Mouse (Mus musculus) embryonic facial prominence, embryonic 14.5 days (tissue): ENCODE results near the gene Ppp2r3a. TPM values are rescaled to one million over a fixed set of nuclear protein-coding genes. Genes with fewer than 3 reads are reported as not detected.
A peak's percentile ranks its signal among the peaks of the same experiment; 100 is the strongest.

Source experiments
- ATAC-seq: fragments of 200-750 bp; cut with Nextera tagmentation; 2 replicates; pipeline ENCODE4 v1.8.0; 2017; ENCODE audit warnings: low read depth, moderate number of reproducible peaks, moderate TSS enrichment
- DNase-seq: peaks from one replicate; pipeline ENCODE4 v3.0.0-alpha.2; 2015; ENCODE audit warnings: low spot score
- H3K27ac ChIP-seq: fragments of 300-500 bp; sonication (generic); replicated peaks from 2 replicates; pipeline ENCODE4 v1.5.1; 2014; ENCODE audit warnings: low read depth, mild to moderate bottlenecking, low read length, moderate library complexity
- H3K27me3 ChIP-seq: fragments of 300-500 bp; sonication (generic); replicated peaks from 2 replicates; pipeline ENCODE4 v1.6.1; 2014; ENCODE audit warnings: low read length; ENCODE audit not compliant: control insufficient read depth, insufficient read depth
- H3K36me3 ChIP-seq: fragments of 300-500 bp; sonication (generic); 2 replicates; pipeline ENCODE4 v1.6.1; 2014; ENCODE audit warnings: low read length, mixed read lengths; ENCODE audit not compliant: control insufficient read depth, insufficient read depth
- H3K4me1 ChIP-seq: fragments of 300-500 bp; sonication (generic); 2 replicates; pipeline ENCODE4 v1.6.1; 2014; ENCODE audit warnings: antibody characterized with exemption, low read length; ENCODE audit not compliant: control insufficient read depth, insufficient read depth
- H3K4me2 ChIP-seq: fragments of 300-500 bp; sonication (generic); 2 replicates; pipeline ENCODE4 v1.6.1; 2014; ENCODE audit warnings: low read depth, mild to moderate bottlenecking, low read length, moderate library complexity, mixed read lengths
- H3K4me3 ChIP-seq: fragments of 300-500 bp; sonication (generic); 2 replicates; pipeline ENCODE4 v1.5.1; 2014; ENCODE audit warnings: low read depth, mild to moderate bottlenecking, low read length
- H3K9ac ChIP-seq: fragments of 300-500 bp; sonication (generic); 2 replicates; pipeline ENCODE4 v1.6.1; 2014; ENCODE audit warnings: low read depth, mild to moderate bottlenecking, low read length, moderate library complexity, mixed read lengths
- H3K9me3 ChIP-seq: fragments of 300-500 bp; sonication (generic); 2 replicates; pipeline ENCODE4 v1.6.1; 2016; ENCODE audit warnings: low read length; ENCODE audit not compliant: control insufficient read depth
- WGBS: fragments of 180-500 bp; shearing (Covaris S2); extraction: QIAGEN DNeasy Blood & Tissue Kit; methylation state at CpG from one replicate; pipeline ENCODE4 v1.1.7; 2014; 5-methylcytosine and 5-hydroxymethylcytosine counted together
- polyA plus RNA-seq: library from polyadenylated mRNA; unstranded; fragments of >200 nt; fragmentation: Nextera tagmentation; extraction: Ambion mirVana; gene quantifications from 2 replicates; pipeline ENCODE4 v1.2.1, GENCODE M21; 2014

Gene Ppp2r3a
- polyA plus RNA-seq, 1 experiment from 2014 or later, result 29.8 TPM

GRCm38 (mm10) chr9:101262815-101263214, 11.2 kb upstream of the Ppp2r3a start:
- ATAC-seq (no peak), DNase-seq (no peak)
- Histone ChIP-seq H3K4me1 (peaks cover 12% of the 10 kb centered on the region), H3K9ac (no peak overlapping the region), H3K27ac (no peak overlapping the region), H3K27me3 (no peaks in the 10 kb centered on the region), H3K36me3 (no peaks in the 10 kb centered on the region), H3K4me2 (no peak overlapping the region), H3K9me3 (0 out of 2 replicates have a peak, but pooled peaks cover 1% of the 10 kb centered on the region), H3K4me3 (no peak overlapping the region)
- WGBS, result 77% methylated on average over 3 of the region's 3 CpGs

- H3K27me3 ChIP-seq, result no peaks in the 10 kb centered on the region
- H3K9me3 ChIP-seq, result no peaks in the 10 kb centered on the region
- H3K4me2 ChIP-seq, result no peak overlapping the region
- H3K36me3 ChIP-seq, result no peaks in the 10 kb centered on the region
- H3K4me1 ChIP-seq, result peaks cover 12% of the 10 kb centered on the region
- WGBS, result 51% methylated on average over 11 of the region's 11 CpGs
- DNase-seq (no peak), ATAC-seq (no peak)
- no peak overlapping the region for H3K27ac ChIP-seq
- H3K4me3 ChIP-seq, result no peak overlapping the region
- no peak overlapping the region for H3K9ac ChIP-seq
Observed at GRCm38 (mm10) chr9:101261989-101262571, 10.5 kb upstream of the Ppp2r3a start.

GRCm38 (mm10) chr9:101261443-101261842, 9.8 kb upstream of the Ppp2r3a start:
- no peak for DNase-seq
- 48% methylated on average over 4 of the region's 4 CpGs for WGBS

GRCm38 (mm10) chr9:101253136-101253535, 1.5 kb upstream of the Ppp2r3a start:
- no peak overlapping the region for H3K4me3 ChIP-seq
- no peak overlapping the region for H3K4me2 ChIP-seq
- 63% methylated on average over 3 of the region's 3 CpGs for WGBS
- peaks cover 17% of the 10 kb centered on the region for H3K4me1 ChIP-seq
- ATAC-seq (no peak), DNase-seq (no peak)
- H3K9me3 ChIP-seq, result no peaks in the 10 kb centered on the region
- no peaks in the 10 kb centered on the region for H3K27me3 ChIP-seq
- no peak overlapping the region for H3K27ac ChIP-seq
- H3K36me3 ChIP-seq, result no peaks in the 10 kb centered on the region
- no peak overlapping the region for H3K9ac ChIP-seq

More at GRCm38 (mm10) chr9:101261443-101261842, 9.8 kb upstream of the Ppp2r3a start:
- no peaks in the 10 kb centered on the region for H3K36me3 ChIP-seq
- H3K4me1 ChIP-seq, result peaks cover 12% of the 10 kb centered on the region
- H3K27ac ChIP-seq, result no peak overlapping the region
- H3K27me3 ChIP-seq, result no peaks in the 10 kb centered on the region
- H3K4me3 ChIP-seq, result no peak overlapping the region
- H3K4me2 ChIP-seq, result no peak overlapping the region
- H3K9ac ChIP-seq, result no peak overlapping the region
- no peak for ATAC-seq
- H3K9me3 ChIP-seq, result no peaks in the 10 kb centered on the region

GRCm38 (mm10) chr9:101252541-101252940, 946 bp upstream of the Ppp2r3a start:
- ATAC-seq (no peak), DNase-seq (no peak)
- peaks cover 17% of the 10 kb centered on the region for H3K4me1 ChIP-seq
- no peak overlapping the region for H3K4me3 ChIP-seq
- no peaks in the 10 kb centered on the region for H3K9me3 ChIP-seq
- 68% methylated on average over 4 of the region's 4 CpGs for WGBS
- H3K27ac ChIP-seq, result no peak overlapping the region
- no peak overlapping the region for H3K4me2 ChIP-seq
- H3K9ac ChIP-seq, result no peak overlapping the region
- H3K27me3 ChIP-seq, result no peaks in the 10 kb centered on the region
- no peaks in the 10 kb centered on the region for H3K36me3 ChIP-seq

GRCm38 (mm10) chr9:101250981-101251643, 483 bp downstream of the Ppp2r3a start:
- peaks cover 17% of the 10 kb centered on the region for H3K4me1 ChIP-seq
- DNase-seq, result peak; percentile 86
- H3K4me3 ChIP-seq, result peak overlapping the region; percentile 86
- peak overlapping the region; percentile 69 for H3K4me2 ChIP-seq
- ATAC-seq, result peak; percentile 96
- 0% methylated on average over 35 of the region's 61 CpGs for WGBS
- H3K36me3 ChIP-seq, result no peaks in the 10 kb centered on the region
- peak overlapping the region; percentile 90 for H3K9ac ChIP-seq
- H3K27me3 ChIP-seq, result no peaks in the 10 kb centered on the region
- H3K9me3 ChIP-seq, result no peaks in the 10 kb centered on the region
- H3K27ac ChIP-seq, result peak overlapping the region; percentile 98

GRCm38 (mm10) chr9:101250486-101250885, 1.1 kb downstream of the Ppp2r3a start:
- peak overlapping the region; percentile 86 for H3K4me3 ChIP-seq
- ATAC-seq (no peak), DNase-seq (no peak)
- no peaks in the 10 kb centered on the region for H3K27me3 ChIP-seq
- WGBS, result 5% methylated on average over 11 of the region's 11 CpGs
- H3K4me2 ChIP-seq, result peak overlapping the region; percentile 69
- H3K9me3 ChIP-seq, result no peaks in the 10 kb centered on the region
- H3K36me3 ChIP-seq, result no peaks in the 10 kb centered on the region
- H3K27ac ChIP-seq, result peak overlapping the region; percentile 98
- H3K9ac ChIP-seq, result peak overlapping the region; percentile 90
- H3K4me1 ChIP-seq, result peaks cover 17% of the 10 kb centered on the region

GRCm38 (mm10) chr9:101249626-101250025, 2.0 kb downstream of the Ppp2r3a start:
- peak overlapping the region; percentile 90 for H3K9ac ChIP-seq
- H3K27me3 ChIP-seq, result no peaks in the 10 kb centered on the region
- peak overlapping the region; percentile 69; the same call in 1 of the 2 replicates for H3K4me2 ChIP-seq
- peaks cover 17% of the 10 kb centered on the region for H3K4me1 ChIP-seq
- H3K36me3 ChIP-seq, result no peaks in the 10 kb centered on the region
- peak overlapping the region; percentile 86; the same call in 1 of the 2 replicates for H3K4me3 ChIP-seq
- no peak for ATAC-seq
- no peaks in the 10 kb centered on the region for H3K9me3 ChIP-seq
- DNase-seq, result no peak
- H3K27ac ChIP-seq, result no peak overlapping the region
- 67% methylated on average over 4 of the region's 4 CpGs for WGBS

GRCm38 (mm10) chr9:101247541-101247940, 4.1 kb downstream of the Ppp2r3a start:
- DNase-seq (no peak), ATAC-seq (no peak)
- Histone ChIP-seq H3K27ac (no peak overlapping the region), H3K9me3 (no peaks in the 10 kb centered on the region), H3K4me3 (no peak overlapping the region), H3K4me2 (no peak overlapping the region), H3K36me3 (no peaks in the 10 kb centered on the region), H3K27me3 (no peaks in the 10 kb centered on the region), H3K9ac (peak overlapping the region; percentile 42; the same call in 1 of the 2 replicates), H3K4me1 (peaks cover 17% of the 10 kb centered on the region)
- WGBS, result 68% methylated on average over 7 of the region's 7 CpGs
